Mouse (Mus musculus) layer of hippocampus, adult 9-11 months (tissue): ENCODE results near the gene Lztfl1.
"Not testable (repeated sequence)": the region's sequence is repeated elsewhere in the genome, so short reads cannot be mapped to it uniquely, and the experiment has no call there.

Source experiments
- DNase-seq: peaks from one replicate; pipeline ENCODE4 v3.0.0; 2022

Gene Lztfl1

GRCm38 (mm10) chr9:123717186-123718008, at the start of gene Lztfl1:
Gene Lztfl1 (minus strand): TSS chr9:123717697.
- DNase-seq: peak; percentile 98

GRCm38 (mm10) chr9:123766996-123767395, 49.5 kb upstream of the Lztfl1 start:
- DNase-seq: no peak

- DNase-seq: no peak
These were observed 46.3 kb upstream of the Lztfl1 start for GRCm38 (mm10) chr9:123763771-123764170.

- no peak for DNase-seq
These were observed 45.4 kb upstream of the Lztfl1 start for GRCm38 (mm10) chr9:123762886-123763285.

- DNase-seq: no peak
These were observed 43.3 kb upstream of the Lztfl1 start for GRCm38 (mm10) chr9:123760806-123761205.

GRCm38 (mm10) chr9:123758645-123759044, 41.1 kb upstream of the Lztfl1 start:
- no peak for DNase-seq

- no peak for DNase-seq
These were observed 40.7 kb upstream of the Lztfl1 start for GRCm38 (mm10) chr9:123758156-123758555.

GRCm38 (mm10) chr9:123757326-123757725, 39.8 kb upstream of the Lztfl1 start:
- no peak for DNase-seq

- DNase-seq: no peak
These were observed 39.3 kb upstream of the Lztfl1 start for GRCm38 (mm10) chr9:123756752-123757151.

- DNase-seq: no peak
These were observed 36.8 kb upstream of the Lztfl1 start for GRCm38 (mm10) chr9:123754333-123754732.

- DNase-seq: not testable (repeated sequence)
These were observed 32.2 kb upstream of the Lztfl1 start for GRCm38 (mm10) chr9:123749687-123750086.

GRCm38 (mm10) chr9:123740799-123741198, 23.3 kb upstream of the Lztfl1 start:
- DNase-seq: no peak

- no peak for DNase-seq
These were observed 16.6 kb upstream of the Lztfl1 start for GRCm38 (mm10) chr9:123734133-123734532.

- no peak for DNase-seq
These were observed 13.8 kb upstream of the Lztfl1 start for GRCm38 (mm10) chr9:123731271-123731670.

- no peak for DNase-seq
These were observed 5.4 kb upstream of the Lztfl1 start for GRCm38 (mm10) chr9:123722737-123723493.

- DNase-seq: no peak
These were observed 1.2 kb downstream of the Lztfl1 start for GRCm38 (mm10) chr9:123716301-123716700.

GRCm38 (mm10) chr9:123713111-123713510, 4.4 kb downstream of the Lztfl1 start:
- DNase-seq: no peak

GRCm38 (mm10) chr9:123709226-123709625, 8.3 kb downstream of the Lztfl1 start:
- DNase-seq: no peak

- no peak for DNase-seq
These were observed 15.7 kb downstream of the Lztfl1 start for GRCm38 (mm10) chr9:123701822-123702221.

GRCm38 (mm10) chr9:123695634-123696302, 21.7 kb downstream of the Lztfl1 start:
- DNase-seq: peak; percentile 51

- DNase-seq: no peak
These were observed 29.3 kb downstream of the Lztfl1 start for GRCm38 (mm10) chr9:123688227-123688626.

- DNase-seq: no peak
These were observed 31.3 kb downstream of the Lztfl1 start for GRCm38 (mm10) chr9:123686206-123686605.

- no peak for DNase-seq
These were observed 33.8 kb downstream of the Lztfl1 start for GRCm38 (mm10) chr9:123683704-123684103.
